Mouse (Mus musculus) heart, adult 9 months (tissue): Measurements from ENCODE around the gene Abl1.

Source experiments
- DNase-seq, 2 experiments: peaks; one replicate each; pipeline ENCODE4 v3.0.0; 2022; ENCODE audit warnings: low spot score in 2 of 2

Gene Abl1

DNA sequence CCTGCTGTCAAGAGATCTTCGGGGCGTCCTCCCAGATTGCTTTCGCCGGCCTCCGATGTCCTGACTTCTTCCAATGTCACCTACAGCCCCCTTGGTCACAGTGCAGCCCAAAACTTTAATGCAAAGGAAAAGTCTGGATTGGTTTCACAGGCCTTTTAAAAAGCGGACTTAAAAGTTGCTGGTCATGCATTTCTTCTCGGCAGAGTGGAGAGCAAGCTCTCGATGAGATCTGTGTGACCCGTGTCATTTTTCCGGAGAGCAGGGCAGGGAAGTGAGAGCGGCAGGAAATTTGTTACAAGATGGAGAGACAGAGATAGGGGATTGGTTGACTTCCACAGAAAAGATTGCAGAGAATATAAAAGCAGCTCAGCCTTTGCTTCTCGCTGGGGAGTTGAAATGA, 869 bp downstream of the Abl1 start:
- peak; percentile 21 to 31 for DNase-seq

DNA sequence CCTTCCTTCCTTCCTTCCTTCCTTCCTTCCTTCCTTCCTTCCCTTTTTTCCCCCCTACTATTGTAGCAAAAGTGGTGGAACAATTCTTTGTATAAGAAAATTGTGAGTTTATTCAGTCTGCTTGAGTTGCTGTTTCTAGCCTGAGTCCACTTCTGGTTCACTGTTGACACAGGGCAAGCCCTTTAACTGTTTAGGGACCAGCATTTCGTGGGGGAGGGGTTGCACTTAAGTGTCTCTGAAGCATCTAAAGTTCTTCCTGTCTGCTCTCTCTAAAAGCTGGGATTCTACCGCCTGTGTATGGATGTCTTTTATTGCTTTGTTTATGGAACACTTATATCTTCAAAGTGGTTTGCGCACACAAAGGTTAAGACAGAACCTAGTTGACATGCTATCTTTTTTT, 1.9 kb downstream of the Abl1 start:
- no peak for DNase-seq

DNA sequence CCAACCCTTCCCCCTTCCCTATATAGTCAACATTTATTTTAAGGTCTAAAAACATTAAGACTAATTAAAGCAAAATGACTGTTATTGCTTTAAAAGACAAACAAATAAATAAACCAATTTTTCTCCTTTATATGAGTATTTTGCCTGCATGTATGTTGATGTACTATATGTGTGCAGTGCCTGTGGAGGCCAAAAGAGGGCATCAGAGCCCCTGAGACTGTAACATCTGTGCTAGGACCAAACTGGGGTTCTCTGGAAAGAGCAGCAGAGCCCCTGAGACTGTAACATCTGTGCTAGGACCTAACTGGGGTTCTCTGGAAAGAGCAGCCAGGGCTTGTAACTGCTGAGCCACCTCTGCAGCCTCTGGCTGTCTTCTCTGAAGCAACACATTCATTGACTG, 10.0 kb downstream of the Abl1 start:
- no peak for DNase-seq

DNA sequence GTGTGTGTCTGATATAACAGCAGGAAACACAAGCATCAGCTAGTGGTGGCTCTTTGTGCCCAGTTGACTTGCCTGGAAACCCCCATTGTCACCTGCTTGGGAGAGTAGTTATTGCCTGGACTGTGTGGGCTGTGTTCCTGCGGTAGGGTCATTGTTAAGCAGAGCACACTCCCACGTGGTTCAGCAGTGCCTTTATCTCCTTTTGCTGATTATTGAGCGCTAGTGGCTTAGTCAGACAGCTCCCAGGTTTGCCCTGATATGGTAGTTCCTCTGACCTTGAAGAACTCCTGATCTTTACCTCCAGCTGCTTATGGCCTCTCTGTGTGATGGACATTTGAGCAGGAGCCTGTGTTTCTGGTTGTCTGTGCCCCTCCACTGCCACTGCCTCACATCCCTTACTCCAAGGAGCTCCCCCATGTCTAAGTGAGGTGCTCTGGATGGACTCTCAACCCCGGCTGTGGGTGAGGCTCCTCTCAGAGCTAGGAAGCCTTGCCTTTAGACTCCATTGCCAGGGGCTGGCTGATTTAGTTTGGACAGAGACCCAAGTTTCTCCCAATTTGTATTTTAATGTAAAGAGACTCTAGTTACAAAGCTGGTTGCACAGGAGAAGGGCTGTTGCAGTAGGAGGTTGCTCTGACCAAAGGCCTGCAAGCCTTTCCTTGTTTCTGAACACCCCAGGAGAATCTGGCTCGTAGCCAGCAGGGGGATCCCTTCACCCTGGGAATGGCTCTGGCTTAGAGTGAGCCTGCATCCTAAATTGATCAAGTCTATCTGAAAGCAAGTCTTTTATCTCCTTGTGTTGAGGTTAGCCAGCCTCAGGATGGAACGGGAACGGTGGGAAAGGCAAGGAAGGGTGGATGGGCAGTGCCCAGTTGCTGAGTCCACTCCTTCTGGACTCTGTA, 12.6 kb downstream of the Abl1 start:
- DNase-seq, result no peak

DNA sequence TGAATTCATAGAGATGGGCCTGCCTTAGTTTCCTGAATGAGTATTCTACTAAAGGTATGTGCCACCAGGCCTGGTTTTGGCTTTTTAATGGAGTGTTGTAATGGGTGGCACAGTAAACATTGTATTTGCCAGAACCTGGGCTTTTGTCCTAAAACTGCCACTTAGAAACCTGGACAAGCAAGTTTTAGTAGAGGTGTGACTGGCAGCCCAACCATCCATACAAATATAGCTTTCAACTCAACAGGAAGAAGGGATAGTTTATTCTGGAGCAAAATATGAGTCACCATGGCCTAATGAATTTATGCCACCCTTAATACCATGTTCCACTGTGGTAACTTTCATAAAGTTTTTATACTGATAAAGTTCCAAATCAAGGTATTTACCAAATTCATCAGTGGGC, 15.1 kb downstream of the Abl1 start:
- no peak for DNase-seq

DNA sequence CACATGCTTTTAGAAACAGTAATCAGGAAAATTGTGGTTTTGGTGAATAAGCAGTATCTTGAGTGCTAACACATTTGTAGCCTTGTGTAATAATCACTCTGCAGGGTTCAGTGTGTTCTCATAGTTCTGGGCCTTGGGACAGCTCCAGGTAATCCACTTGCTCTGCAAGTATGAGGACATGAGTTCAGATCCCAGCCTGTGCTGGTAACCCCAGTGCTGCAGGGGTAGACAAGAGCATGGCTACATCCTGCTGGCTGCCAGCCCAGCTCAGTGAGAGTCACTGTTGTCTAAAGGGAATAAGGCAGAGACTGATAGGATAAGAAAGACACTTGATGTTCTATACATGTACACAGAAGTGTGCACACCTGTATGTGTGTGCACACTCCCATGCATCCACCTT, 17.7 kb downstream of the Abl1 start:
- no peak for DNase-seq

DNA sequence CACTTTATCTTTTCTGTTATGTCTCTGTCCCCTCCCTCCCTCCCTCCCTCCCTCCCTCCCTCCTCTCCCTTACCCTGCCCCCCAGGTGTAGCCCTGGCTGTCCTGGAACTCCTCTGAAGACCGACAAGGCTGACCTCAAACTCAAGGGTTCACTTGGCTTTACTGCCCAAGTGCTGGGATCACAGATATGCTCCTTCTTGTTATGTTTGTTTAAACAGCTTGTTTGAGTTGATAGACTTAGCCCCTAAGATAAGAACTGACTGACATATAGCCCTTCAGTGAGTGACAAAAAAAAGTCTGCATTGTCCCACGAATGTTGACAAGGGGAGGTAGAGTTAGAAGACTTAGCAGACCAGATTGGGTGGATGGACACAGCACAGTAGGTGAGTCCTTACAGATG, 18.4 kb downstream of the Abl1 start:
- no peak for DNase-seq

DNA sequence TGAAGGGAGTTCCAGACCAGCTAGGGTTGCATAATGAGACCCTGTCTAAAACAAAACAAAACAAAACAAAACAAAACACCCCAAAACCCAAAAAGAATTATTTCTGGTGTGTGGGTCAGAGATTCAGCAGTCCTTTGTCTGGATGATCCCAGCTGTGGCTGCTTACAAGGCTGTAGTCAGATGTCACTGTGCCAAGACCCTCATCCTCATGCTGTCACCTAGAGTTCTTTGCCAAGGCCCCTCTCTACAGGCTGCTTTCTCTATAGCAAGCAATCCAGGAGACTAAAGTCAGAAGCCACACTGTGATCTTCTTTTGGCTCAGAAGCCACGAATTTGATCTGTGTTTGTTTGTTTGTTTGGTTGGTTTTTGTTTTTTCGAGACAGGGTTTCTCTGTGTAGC, 24.5 kb downstream of the Abl1 start:
- no peak for DNase-seq

DNA sequence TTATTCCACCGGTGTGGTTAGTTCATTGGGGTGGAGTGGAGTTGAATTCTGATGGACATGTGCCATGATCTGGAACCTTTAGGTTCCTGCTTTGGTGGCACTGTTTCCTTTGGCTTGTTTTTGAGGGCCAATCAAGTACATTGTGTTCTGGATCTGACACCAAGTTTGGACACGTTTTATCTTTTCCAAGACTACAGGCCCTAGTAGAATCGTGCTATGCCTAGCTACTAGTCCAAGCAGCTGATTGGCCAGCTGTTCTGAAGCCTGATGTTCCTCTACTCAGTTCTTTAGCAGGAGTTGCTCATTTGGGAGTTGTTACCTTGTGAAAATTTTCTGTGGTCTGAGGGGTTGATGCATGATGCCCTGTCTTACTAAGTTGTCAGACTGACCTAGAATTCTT, 25.6 kb downstream of the Abl1 start:
- DNase-seq, result peak in 1 of 2 experiments; percentile 24

DNA sequence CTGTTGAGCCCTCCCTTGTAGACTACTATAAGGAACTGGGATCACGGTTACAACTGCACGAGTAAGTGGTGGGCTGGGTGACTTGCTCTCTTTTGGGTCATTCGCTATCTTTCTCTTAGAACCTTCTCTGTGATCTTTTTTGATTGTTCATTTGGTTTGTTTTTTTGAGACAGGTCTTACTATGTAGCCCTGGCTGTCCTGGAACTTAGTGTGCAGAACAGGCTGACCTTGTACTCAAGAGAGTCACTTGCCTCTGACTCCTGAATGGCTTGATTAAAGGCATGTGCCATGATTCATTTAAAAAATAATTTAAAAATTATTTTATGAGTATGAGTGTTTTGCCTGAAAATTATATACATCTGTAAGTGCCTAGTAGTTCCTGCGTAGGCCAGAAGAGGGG, 26.6 kb downstream of the Abl1 start:
- no peak for DNase-seq

DNA sequence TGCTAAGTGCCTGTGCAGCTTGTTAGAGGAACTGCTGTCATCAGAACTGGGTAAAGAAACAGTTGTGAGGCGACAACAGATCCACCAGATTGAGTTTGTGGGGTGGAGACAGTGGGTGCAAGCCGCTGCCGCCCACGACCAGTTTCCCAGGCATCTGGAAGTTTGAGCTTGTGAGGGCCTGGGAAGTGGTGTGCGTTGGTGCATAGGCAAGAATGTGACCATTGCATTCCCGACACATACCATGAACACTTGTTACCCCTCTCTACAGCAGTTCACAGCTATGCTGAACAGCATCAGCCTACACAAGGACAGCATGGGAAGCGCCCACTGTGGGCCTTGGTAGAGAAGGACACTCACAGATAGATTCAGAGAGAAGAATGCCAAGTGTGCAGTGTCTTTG, 27.8 kb downstream of the Abl1 start:
- DNase-seq, result no peak

DNA sequence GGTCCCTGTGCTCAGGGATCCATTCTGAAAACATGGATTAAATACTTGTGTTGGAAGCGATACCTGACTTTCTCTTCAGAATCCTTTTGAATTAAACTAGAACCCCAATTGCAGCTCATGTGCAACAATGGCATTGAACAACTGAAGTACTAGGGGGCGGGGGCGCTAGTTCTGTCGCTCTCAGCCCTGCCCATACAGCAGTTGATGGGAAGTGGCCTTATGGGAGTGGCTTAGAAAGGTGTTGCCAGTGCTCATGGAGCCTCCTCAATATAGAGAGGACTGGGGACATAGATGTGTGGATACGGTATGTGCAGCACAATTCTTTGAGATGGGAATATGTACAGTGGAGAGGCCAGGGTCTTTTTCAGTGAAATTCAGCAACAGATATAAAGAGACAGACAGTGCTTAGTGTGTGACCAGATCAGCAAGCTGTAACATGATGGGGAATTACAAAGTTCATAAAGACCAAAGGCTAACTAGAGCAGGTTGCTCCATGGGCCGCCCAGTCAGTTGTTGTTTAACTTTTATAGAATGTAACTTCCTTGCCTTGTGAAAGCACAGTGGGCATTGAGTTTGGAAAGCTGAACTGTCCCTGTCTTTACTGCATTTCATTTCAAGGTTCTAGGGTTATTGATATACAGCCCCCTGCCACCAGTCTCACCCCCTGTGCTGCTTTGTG, 31.2 kb downstream of the Abl1 start:
- DNase-seq, result no peak

DNA sequence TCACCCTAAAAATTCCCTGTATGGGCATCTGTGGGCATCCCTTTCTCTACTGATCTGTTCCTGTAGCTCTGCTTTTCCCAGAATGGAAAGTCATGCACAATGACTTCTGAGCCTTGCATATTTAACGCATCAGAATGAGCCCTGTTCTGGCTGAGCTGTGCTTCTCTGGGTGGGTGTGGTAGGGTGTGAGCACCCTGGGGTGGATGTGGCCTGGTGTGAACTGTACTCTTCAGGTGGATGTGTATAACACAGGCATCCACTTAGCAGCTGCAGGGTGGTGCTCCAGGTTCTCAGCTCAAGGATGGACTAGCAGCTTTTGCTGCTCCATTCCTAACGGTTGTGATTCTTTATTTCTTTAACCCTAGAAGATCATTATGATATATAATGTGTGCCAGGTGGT, 31.8 kb downstream of the Abl1 start:
- no peak for DNase-seq

DNA sequence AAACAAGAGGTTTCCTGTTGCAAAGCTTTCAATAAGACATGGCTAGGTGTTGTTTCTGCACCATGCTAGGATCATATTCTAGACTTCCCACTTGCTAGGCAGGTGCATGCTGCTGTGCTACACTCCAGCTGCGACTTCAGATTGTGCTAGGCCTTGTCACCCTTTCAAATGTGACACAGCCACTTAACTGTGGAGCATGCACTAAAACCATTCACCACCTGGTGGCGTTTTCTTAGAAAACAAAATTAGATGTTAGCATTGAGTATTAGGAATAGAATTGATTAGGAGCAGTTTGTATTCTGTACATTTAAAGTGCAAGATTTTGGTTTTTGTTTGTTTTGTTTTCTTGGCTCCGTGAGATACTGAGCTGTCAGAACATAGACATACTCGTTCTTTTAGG, 32.6 kb downstream of the Abl1 start:
- no peak for DNase-seq

DNA sequence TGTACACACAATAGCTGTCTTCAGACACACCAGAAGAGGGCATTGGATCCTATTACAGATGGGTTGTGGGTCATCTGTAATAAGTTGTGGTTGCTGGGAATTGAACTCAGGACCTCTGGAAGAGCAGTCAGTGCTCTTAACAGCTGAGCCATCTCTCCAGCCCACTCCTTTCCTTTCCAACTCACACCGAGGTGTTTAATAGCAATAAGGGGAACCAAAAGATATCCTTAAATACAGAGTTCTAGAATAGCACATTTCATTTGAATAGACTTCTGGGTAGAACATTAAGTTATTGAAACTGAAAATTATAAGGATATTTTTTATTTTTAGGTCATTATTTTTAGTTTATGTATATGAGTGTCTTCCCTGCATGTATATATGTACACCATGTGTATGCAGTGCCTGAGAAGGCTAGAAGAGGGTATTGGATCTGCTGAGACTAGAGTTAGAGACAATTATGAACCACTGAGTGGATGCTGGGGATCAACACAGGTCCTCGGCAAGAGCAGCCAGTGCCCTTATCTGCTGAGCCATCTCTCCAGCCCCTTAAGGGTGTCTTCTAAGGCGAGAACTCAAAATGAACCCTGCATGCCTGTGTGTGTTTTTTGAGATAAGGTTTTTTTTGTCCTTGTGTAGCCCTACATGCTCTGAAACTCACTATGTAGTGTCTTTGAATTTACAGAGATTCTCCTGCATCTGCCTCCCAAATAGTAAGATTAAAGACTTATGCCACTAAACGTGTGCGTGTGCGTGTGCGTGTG, 36.7 kb downstream of the Abl1 start:
- DNase-seq, result no peak

DNA sequence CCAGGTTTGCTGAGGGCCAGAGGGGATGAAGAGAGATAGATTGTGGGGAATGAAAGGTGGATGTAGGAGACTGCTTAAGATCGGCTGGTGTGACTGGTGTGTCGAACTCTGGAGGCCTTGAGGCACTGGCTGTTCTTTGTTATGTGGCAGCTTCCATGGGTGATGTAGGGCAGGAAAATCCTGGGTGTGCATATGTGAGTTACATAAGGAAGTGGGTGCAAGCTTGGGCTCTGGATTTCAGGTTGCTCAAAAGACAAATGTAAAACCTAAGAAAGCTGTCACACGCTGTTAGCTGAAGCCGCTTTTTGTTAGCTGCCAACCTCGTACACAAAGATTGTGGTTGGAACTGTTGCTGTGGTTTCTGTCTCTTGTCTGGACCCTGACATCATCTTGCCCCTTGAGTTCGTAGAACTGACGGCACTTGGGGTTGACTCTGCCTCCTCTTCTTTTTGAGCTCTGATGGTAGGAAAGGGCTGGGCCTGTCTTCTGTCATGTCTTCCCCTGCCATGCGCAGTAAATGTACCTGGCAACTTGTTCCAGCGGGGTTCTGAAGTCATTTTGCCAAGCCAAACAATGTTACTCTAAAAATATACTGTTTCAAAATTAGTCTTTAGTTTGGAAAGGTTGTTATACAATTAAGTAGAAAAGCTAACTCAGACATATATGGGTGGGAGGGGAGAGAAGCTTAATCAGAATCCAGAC, 39.6 kb downstream of the Abl1 start:
- DNase-seq, result no peak

DNA sequence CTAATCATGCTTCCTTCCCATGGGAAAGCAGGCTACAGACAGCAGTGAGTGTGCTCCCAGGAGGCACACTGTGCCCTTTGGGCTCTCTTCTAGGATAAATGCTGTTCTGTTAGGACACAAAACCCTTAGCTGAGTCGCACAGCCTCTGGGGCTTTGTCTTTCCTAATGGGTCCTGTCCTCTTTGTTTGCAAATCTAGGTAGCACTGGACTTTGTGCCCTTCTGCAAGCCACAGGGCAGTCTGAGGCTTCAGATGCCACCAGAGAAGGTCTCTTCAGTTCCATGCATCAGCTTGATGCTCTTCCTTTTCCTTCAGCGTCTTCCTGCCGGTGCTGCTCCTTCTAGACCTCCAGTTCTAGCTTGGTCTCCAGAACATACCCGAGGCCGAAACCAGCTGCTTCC, 42.5 kb downstream of the Abl1 start:
- no peak for DNase-seq

DNA sequence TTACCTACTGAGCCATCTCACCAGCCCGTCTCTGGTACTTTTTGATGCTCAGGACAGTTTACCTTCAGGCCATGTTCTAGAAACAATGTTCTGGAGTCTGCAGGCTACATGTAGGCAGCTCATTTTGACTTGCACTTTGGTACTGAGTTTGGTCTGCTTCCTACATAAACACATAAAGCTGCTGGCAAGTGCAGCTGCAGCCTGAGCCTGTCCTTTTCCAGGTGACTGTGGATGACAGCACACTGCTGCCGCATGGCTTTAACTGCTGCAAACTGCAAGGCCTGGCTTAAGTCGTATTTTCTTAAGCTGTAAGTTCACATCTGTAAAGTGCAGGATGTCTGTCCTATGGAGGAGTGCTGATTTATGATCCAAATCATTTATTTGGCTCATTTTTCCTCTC, 44.3 kb downstream of the Abl1 start:
- DNase-seq, result no peak

DNA sequence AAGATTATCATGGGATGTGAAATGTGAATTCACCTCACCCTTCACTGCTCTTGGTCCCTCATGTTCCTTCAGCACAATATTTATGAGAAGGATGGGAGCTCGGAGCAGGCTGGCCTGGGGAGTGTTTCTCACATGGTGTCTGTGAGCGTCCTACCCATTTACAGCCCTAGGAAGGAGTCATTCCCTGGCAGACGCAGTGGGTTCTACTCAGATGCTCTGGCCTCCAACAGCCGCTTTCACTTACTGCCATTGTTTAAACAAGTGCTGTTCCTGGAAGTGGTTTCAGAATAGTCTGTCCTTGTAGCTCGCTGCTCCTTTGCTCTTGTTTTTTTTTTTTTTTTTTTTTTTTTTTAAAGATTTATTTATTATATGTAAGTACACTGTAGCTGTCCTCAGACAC, 45.4 kb downstream of the Abl1 start:
- no peak for DNase-seq

DNA sequence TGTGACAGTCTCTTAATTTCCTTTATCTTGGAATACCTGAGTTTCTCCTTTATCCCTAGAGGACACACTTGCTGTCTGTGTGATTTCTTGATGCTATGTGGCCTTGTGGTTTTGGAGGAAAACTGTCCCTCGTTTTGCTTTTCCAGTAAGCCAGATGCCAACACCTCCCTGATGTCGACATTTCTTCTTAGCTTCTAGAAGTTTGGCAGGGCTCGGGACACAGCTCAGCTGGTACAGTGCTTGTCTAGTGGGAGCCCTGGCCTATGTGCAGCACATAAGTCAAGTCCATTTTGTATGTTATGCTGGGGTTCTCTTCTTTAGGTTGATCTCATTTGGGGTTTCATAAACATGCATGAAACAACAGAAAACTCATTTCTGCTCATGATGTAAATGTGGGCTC, 50.9 kb downstream of the Abl1 start:
- no peak for DNase-seq

DNA sequence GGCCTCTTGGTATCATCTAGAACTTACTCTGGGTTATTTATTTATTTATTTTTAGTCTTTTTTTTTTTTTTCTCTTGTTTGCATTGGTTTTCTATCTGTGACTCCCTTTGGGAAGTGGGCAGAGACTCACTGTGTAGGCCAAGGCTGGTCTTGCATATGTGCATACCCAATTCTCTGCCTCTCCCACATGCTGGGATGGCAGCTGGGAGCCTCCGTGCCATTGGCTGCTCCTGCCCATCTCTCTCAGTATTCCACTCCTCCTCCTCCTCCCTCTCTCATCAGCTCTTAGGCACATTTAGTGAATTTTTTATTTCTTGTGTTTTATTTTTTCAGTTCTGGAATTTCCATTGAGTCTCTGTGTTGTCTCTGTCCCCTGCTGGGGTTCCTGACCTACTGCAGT, 53.6 kb downstream of the Abl1 start:
- no peak for DNase-seq

DNA sequence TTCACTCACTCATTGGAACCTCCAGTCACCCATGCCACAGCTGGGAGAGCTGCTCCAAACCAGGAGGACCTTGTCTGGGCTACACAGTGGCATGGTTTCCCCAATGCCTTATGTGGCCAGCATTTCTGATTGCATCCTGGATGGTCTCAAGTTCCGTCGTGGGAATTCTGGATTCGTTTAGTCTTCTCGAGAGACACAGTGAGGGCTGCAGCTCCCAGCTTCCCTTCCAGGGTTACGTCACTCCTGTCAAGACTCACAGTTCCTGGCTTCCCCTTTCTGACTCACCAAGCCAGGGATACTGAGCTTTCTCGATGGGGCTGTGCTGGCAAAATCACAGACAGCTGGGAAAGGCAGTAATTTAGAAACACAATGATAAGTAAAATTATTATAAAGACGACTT, 54.0 kb downstream of the Abl1 start:
- peak; percentile 77 to 84 for DNase-seq
